Mouse (Mus musculus) MEL (cell line): ENCODE measurements at regions not wholly inside any gene's neighbourhood (a gene's known extent, or its start where the extent isn't known, plus 50 kb on each side); places are given as distances from the start of the nearest gene placed in this dataset.

ENCODE experiments used
- EP300 ChIP-seq, 2 experiments: IDR thresholded peaks; 2 replicates each; pipeline ENCODE4 v1.6.1; 2011; ENCODE audit warnings: improper control_type of control experiment in 2 of 2, low read length in 2 of 2, low read depth in 1 of 2, mild to moderate bottlenecking in 1 of 2
- ZC3H11A ChIP-seq: IDR thresholded peaks from 2 replicates; pipeline ENCODE4 v1.6.1; 2012; ENCODE audit warnings: low read depth, mild to moderate bottlenecking, inconsistent platforms, low read length, improper control_type of control experiment

- TF ChIP-seq ZC3H11A (no peak), EP300 (IDR thresholded peaks at IDR 0.05; ENCODE audit: low read depth in 1 of 2, low read length in 2 of 2) (no peak)
These were observed 184.6 kb downstream of the Samd5 start for GRCm38 (mm10) chr10:9490416-9490815.
